Mouse (Mus musculus): ENCODE data around the gene Irf3.
A peak's percentile ranks its signal among the peaks of the same experiment; 100 is the strongest.

Irf3 gene

GRCm38 (mm10) chr7:45036702-45037101 lies 39.3 kb downstream of the Irf3 start:
- DNase-seq: no peak

GRCm38 (mm10) chr7:45037720-45038361 lies 40.4 kb downstream of the Irf3 start:
- DNase-seq: no peak

- DNase-seq: no peak
These were observed 41.0 kb downstream of the Irf3 start for GRCm38 (mm10) chr7:45038411-45038810.

- DNase-seq: no peak
These were observed 43.4 kb downstream of the Irf3 start for GRCm38 (mm10) chr7:45040851-45041250.

- no peak for DNase-seq
These were observed 45.9 kb downstream of the Irf3 start for GRCm38 (mm10) chr7:45043307-45043706.

GRCm38 (mm10) chr7:45045741-45046140 lies 48.3 kb downstream of the Irf3 start:
- DNase-seq: no peak

DNA sequence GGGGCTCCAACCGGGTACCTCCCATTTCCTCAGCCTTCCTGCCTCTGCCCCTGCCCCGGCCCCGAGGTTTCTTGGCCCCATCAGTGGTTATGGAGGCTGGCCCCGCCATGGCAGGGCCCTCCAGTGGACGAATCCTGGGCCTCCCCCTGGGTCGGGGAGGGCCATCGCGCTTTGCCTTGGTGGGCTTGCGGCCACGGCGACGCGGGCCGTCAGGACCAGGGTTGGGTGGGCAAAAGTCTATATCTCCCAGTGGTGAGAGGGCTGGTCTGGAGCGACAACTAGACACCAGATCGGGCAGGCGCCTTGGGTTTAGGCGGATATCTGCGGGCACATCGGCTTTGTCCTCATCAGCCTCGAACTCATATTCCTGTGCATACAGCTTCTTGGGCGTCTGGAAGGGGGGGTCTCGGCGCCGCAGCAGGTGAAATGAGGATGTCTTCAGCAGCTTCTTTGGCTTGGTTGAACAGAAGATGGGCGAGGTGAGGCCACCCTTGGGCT lies 49.5 kb downstream of the Irf3 start:
- no peak for DNase-seq

GRCm38 (mm10) chr7:45047491-45047890 lies 50.0 kb downstream of the Irf3 start:
- DNase-seq: no peak

DNA sequence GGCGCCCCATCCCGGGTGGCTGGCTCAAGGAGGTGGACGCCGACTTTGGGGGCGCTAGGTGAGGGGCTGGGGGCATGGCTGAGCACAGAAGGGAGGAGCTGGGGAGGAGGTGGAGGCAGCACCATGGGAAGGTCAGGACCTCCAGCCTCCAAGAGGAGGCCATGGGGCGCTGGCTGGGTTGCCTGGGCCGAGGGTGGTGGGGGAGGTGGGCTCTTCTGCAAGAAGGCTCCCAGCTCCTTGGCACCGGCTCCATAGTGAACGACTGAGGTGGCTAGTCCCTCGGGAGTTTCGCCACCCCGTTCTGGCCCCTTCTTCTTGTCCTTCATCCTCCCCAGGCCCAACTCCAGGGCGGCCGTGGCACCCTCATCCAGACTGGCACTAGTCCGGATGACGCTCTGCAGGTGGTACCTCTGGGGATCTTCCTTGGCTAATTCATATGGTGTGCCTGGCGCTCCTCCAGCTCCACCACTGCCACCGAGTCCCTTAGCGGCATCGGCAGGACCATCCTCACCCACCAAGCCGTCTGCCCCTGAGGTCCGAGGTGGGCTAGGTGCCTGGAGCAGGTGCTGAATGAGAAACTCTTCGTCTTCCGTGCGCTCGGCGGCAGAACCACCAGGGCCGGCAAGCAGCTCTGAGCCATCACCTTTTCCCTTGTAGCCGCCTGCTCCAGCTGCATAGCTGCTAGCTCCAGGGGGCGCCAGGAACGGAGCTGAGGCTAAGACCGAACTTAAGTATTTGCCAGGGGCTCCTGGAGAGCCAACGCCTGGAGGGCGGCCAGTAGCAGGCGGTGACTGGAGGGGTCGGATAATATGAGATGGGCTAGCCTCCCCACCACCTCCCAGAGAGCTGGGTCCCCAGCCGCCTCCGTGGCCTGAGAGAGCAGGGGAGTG lies 50.8 kb downstream of the Irf3 start:
- peak; percentile 43 for DNase-seq

GRCm38 (mm10) chr7:45048923-45049657 lies 51.6 kb downstream of the Irf3 start:
- peak; percentile 34 for DNase-seq

DNA sequence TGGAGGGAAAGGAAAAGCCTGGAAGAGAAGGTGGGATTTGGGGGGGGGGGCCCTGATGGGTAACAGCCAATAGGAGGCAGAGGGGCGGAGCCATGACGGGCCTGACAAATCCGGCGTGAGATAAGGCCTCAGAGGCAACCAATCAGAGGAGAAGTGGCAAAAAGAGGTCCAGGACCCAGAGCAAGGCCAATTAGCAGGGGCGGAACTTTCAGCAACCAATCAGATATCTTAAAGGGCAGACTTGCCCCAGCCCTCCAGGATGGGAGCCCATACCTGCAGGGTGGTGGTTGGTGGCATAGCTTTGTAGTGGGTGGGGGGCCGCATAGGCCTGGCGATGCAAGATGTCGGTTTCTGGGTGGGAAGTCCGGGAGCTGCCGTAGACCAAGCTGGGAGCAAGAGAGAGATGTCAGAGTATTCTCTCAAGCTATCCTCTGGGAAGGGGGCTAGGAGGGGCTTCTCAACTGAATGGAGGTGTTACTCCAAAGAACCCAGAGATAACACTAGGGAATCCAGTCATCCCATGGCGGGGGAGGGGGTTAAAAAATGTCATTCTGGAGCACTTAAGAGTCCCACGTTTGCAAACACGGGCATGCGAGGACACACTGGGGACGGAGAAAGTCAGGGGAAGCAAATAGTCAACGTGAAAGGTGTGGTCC lies 53.6 kb downstream of the Irf3 start:
- DNase-seq: peak; percentile 68

DNA sequence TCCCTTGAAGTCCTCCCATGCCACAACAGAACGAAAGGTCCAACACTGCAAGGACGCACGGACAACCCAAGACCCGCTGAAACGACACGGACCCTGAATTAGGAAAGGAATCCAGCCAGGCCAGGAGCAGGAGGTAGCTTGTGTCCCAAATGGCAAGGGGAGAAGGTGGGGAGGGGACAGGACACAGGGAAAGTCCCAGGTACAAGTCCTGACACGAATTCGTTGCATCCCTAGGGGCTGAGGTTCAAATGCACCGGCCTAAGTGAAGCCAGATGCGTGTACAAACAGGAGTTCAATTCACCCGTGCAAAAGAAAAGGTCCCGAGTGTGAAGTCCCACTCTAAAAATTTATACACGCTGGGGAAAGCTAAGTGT lies 54.1 kb downstream of the Irf3 start:
- no peak for DNase-seq

Data from cerebellum, adult 11 months (tissue).